Mouse (Mus musculus) liver, postnatal 0 days (tissue): ENCODE data around the gene Grid1. TPM values are rescaled to one million over a fixed set of nuclear protein-coding genes. Genes with fewer than 3 reads are reported as not detected.

ENCODE experiments used
- ATAC-seq: fragments of 200-750 bp; cut with Nextera tagmentation; 2 replicates; pipeline ENCODE4 v1.8.0; 2017; ENCODE audit warnings: mild to moderate bottlenecking, moderate library complexity
- DNase-seq: peaks from one replicate; pipeline ENCODE4 v3.0.0-alpha.2; 2016
- H3K27ac ChIP-seq: fragments of 300-500 bp; sonication (generic); 2 replicates; pipeline ENCODE4 v1.5.1; 2014; ENCODE audit warnings: antibody characterized with exemption, moderate library complexity, mild to moderate bottlenecking, low read depth
- H3K27me3 ChIP-seq: fragments of 300-500 bp; sonication (generic); 2 replicates; pipeline ENCODE4 v1.6.1; 2014; ENCODE audit warnings: low read length, control low read depth, mixed read lengths; ENCODE audit not compliant: insufficient read depth
- H3K36me3 ChIP-seq: fragments of 300-500 bp; sonication (generic); replicated peaks from 2 replicates; pipeline ENCODE4 v1.6.1; 2014; ENCODE audit warnings: mild to moderate bottlenecking, control low read depth, low read length, moderate library complexity, mixed read lengths; ENCODE audit not compliant: insufficient read depth
- H3K4me1 ChIP-seq: fragments of 300-500 bp; sonication (generic); 2 replicates; pipeline ENCODE4 v1.6.1; 2014; ENCODE audit warnings: antibody characterized with exemption, mild to moderate bottlenecking, control low read depth; ENCODE audit not compliant: insufficient read depth
- H3K4me2 ChIP-seq: fragments of 300-500 bp; sonication (generic); 2 replicates; pipeline ENCODE4 v1.6.1; 2014; ENCODE audit warnings: low read depth, mild to moderate bottlenecking, low read length, moderate library complexity, mixed read lengths
- H3K4me3 ChIP-seq: fragments of 300-500 bp; sonication (generic); 2 replicates; pipeline ENCODE4 v1.5.1; 2014; ENCODE audit warnings: low read depth, low read length
- H3K9ac ChIP-seq: fragments of 300-500 bp; sonication (generic); replicated peaks from 2 replicates; pipeline ENCODE4 v1.6.1; 2014; ENCODE audit warnings: mild to moderate bottlenecking, moderate library complexity
- H3K9me3 ChIP-seq: fragments of 300-500 bp; sonication (generic); 2 replicates; pipeline ENCODE4 v1.6.1; 2016; ENCODE audit warnings: mild to moderate bottlenecking, control low read depth, low read length, mixed read lengths
- CTCF ChIP-seq: sonication (generic); IDR thresholded peaks from 2 replicates; pipeline ENCODE4 v1.5.1; 2016; ENCODE audit warnings: antibody characterized with exemption, low read depth
- EP300 ChIP-seq: IDR thresholded peaks from 2 replicates; pipeline ENCODE4 v1.6.1; 2016; ENCODE audit warnings: antibody characterized with exemption, low read depth, mild to moderate bottlenecking
- WGBS: fragments of 180-500 bp; shearing (Covaris S2); extraction: QIAGEN DNeasy Blood & Tissue Kit; methylation state at CpG from one replicate; pipeline ENCODE4 v1.1.7; 2014; ENCODE audit not compliant: insufficient replicate concordance; 5-methylcytosine and 5-hydroxymethylcytosine counted together
- polyA plus RNA-seq: library from polyadenylated mRNA; unstranded; fragments of >200 nt; fragmentation: Nextera tagmentation; extraction: Ambion mirVana; gene quantifications from 2 replicates; pipeline ENCODE4 v1.2.1, GENCODE M21; 2015

Gene Grid1
- polyA plus RNA-seq, 1 experiment from 2014 or later, result not detected

GRCm38 (mm10) chr14:35127616-35128015, 307.7 kb downstream of the Grid1 start:
- Histone ChIP-seq H3K36me3 (no peaks in the 10 kb centered on the region), H3K4me1 (no peaks in the 10 kb centered on the region), H3K27me3 (no peaks in the 10 kb centered on the region), H3K4me2 (no peak overlapping the region), H3K27ac (no peak overlapping the region), H3K9me3 (no peaks in the 10 kb centered on the region), H3K9ac (no peak overlapping the region), H3K4me3 (no peak overlapping the region)
- WGBS, result 79% methylated on average over 8 of the region's 8 CpGs
- ATAC-seq (no peak), DNase-seq (no peak)
- TF ChIP-seq EP300, result no peak
- TF ChIP-seq CTCF, result no peak

GRCm38 (mm10) chr14:35135056-35135455, 315.1 kb downstream of the Grid1 start:
- no peak overlapping the region for H3K9ac ChIP-seq
- H3K36me3 ChIP-seq, result no peaks in the 10 kb centered on the region
- H3K27ac ChIP-seq, result no peak overlapping the region
- H3K9me3 ChIP-seq, result no peaks in the 10 kb centered on the region
- whole genome bisulfite sequencing, result 73% methylated on average over 2 of the region's 2 CpGs
- H3K4me1 ChIP-seq, result no peaks in the 10 kb centered on the region
- ATAC-seq, result no peak
- no peak for DNase-seq
- TF ChIP-seq EP300 (no peak), CTCF (no peak)
- no peaks in the 10 kb centered on the region for H3K27me3 ChIP-seq
- H3K4me2 ChIP-seq, result no peak overlapping the region
- H3K4me3 ChIP-seq, result no peak overlapping the region

GRCm38 (mm10) chr14:35138069-35138468, 318.2 kb downstream of the Grid1 start:
- no peak overlapping the region for H3K4me3 ChIP-seq
- no peaks in the 10 kb centered on the region for H3K27me3 ChIP-seq
- H3K36me3 ChIP-seq, result no peaks in the 10 kb centered on the region
- WGBS, result 75% methylated on average over 7 of the region's 7 CpGs
- no peak for DNase-seq
- no peak for ATAC-seq
- H3K9ac ChIP-seq, result no peak overlapping the region
- TF ChIP-seq EP300 (no peak), CTCF (no peak)
- no peak overlapping the region for H3K4me2 ChIP-seq
- H3K4me1 ChIP-seq, result no peaks in the 10 kb centered on the region
- no peak overlapping the region for H3K27ac ChIP-seq
- H3K9me3 ChIP-seq, result no peaks in the 10 kb centered on the region

- Histone ChIP-seq H3K27me3 (no peaks in the 10 kb centered on the region), H3K9ac (no peak overlapping the region), H3K9me3 (no peaks in the 10 kb centered on the region), H3K36me3 (no peaks in the 10 kb centered on the region), H3K4me3 (no peak overlapping the region), H3K4me1 (no peaks in the 10 kb centered on the region), H3K27ac (no peak overlapping the region), H3K4me2 (no peak overlapping the region)
- TF ChIP-seq EP300, result no peak
- no peak for TF ChIP-seq CTCF
- WGBS, result 69% methylated on average over 7 of the region's 7 CpGs
- no peak for ATAC-seq
- no peak for DNase-seq
Measured at GRCm38 (mm10) chr14:35139824-35140223, 319.9 kb downstream of the Grid1 start.

- no peak for DNase-seq
- Histone ChIP-seq H3K9ac (no peak overlapping the region), H3K27ac (no peak overlapping the region), H3K4me1 (peaks cover 10% of the 10 kb centered on the region), H3K27me3 (no peaks in the 10 kb centered on the region), H3K4me2 (no peak overlapping the region), H3K4me3 (no peak overlapping the region), H3K9me3 (no peaks in the 10 kb centered on the region), H3K36me3 (no peaks in the 10 kb centered on the region)
- no peak for ATAC-seq
- TF ChIP-seq EP300, result no peak
- no peak for TF ChIP-seq CTCF
- 72% methylated on average over 3 of the region's 3 CpGs for WGBS
Measured at GRCm38 (mm10) chr14:35152450-35152849, 332.5 kb downstream of the Grid1 start.

- peak; percentile 9; the same call in 1 of the 2 replicates for ATAC-seq
- Histone ChIP-seq H3K4me1 (peaks cover 10% of the 10 kb centered on the region; the same call in 1 of the 2 replicates), H3K9me3 (no peaks in the 10 kb centered on the region), H3K27me3 (no peaks in the 10 kb centered on the region), H3K36me3 (no peaks in the 10 kb centered on the region), H3K4me2 (no peak overlapping the region), H3K4me3 (no peak overlapping the region), H3K27ac (peak overlapping the region; percentile 61), H3K9ac (no peak overlapping the region)
- DNase-seq, result no peak
- WGBS, result 55% methylated on average over 3 of the region's 3 CpGs
- TF ChIP-seq CTCF (no peak), EP300 (no peak)
Measured at GRCm38 (mm10) chr14:35153701-35154277, 333.9 kb downstream of the Grid1 start.

GRCm38 (mm10) chr14:35154364-35154763, 334.5 kb downstream of the Grid1 start:
- Histone ChIP-seq H3K9me3 (no peaks in the 10 kb centered on the region), H3K4me3 (no peak overlapping the region), H3K4me1 (peaks cover 10% of the 10 kb centered on the region; the same call in 1 of the 2 replicates), H3K36me3 (no peaks in the 10 kb centered on the region), H3K9ac (no peak overlapping the region), H3K27me3 (no peaks in the 10 kb centered on the region), H3K27ac (peak overlapping the region; percentile 66), H3K4me2 (no peak overlapping the region)
- no peak for TF ChIP-seq CTCF
- no peak for TF ChIP-seq EP300
- peak; percentile 15 for DNase-seq
- WGBS, result 46% methylated on average over 3 of the region's 3 CpGs
- peak; percentile 93 for ATAC-seq
